Mouse (Mus musculus): ENCODE results near the gene Gm43517. TPM values are rescaled to one million over a fixed set of nuclear protein-coding genes. Genes with fewer than 3 reads are reported as not detected.

Gm43517 gene
- polyA plus RNA-seq, 1 experiment = not detected

GRCm38 (mm10) chr12:49399611-49400010, 14.6 kb downstream of the Gm43517 start:
- TF ChIP-seq POLR2A (IDR thresholded peaks at IDR 0.05; ENCODE audit: borderline replicate concordance, extremely low read depth, low read depth, low read length) (no peak), CTCF (IDR thresholded peaks at IDR 0.05; ENCODE audit: insufficient read depth, low read length) (no peak)
- WGBS = 13% methylated on average over 1 of the region's 1 CpGs
- H3K4me3 ChIP-seq (replicated peaks; ENCODE audit: extremely low read depth, low read depth, low read length) = no peak overlapping the region
- DNase-seq = no peak
- no peaks in the 10 kb centered on the region for H3K4me1 ChIP-seq (ENCODE audit: control insufficient read depth, insufficient read depth, low read length)

- no peak for TF ChIP-seq CTCF (IDR thresholded peaks at IDR 0.05; ENCODE audit: insufficient read depth, low read length)
- Histone ChIP-seq H3K4me1 (ENCODE audit: control insufficient read depth, insufficient read depth, low read length) (no peaks in the 10 kb centered on the region), H3K4me3 (replicated peaks; ENCODE audit: extremely low read depth, low read depth, low read length) (no peak overlapping the region)
- WGBS = 8% methylated on average over 9 of the region's 9 CpGs
- no peak for DNase-seq
Observed at GRCm38 (mm10) chr12:49400036-49400852, 15.3 kb downstream of the Gm43517 start.

DNA sequence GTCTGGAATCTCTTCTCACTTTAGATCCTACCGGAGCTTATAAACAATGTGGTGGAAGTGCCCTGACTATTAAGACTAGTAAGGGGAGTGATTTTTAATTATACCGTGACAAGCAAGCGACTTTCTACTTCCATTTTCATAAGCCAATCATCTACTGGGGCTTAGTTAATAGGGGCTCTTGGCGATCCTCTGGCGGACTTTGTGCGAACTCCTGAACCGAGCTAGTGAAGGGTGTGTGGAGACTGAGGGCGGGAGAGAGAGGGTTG, 15.8 kb downstream of the Gm43517 start:
- 2% methylated on average over 8 of the region's 8 CpGs for WGBS
- no peak overlapping the region for H3K4me3 ChIP-seq (replicated peaks; ENCODE audit: extremely low read depth, low read depth, low read length)
- TF ChIP-seq CTCF (IDR thresholded peaks at IDR 0.05; ENCODE audit: insufficient read depth, low read length) = no peak

DNA sequence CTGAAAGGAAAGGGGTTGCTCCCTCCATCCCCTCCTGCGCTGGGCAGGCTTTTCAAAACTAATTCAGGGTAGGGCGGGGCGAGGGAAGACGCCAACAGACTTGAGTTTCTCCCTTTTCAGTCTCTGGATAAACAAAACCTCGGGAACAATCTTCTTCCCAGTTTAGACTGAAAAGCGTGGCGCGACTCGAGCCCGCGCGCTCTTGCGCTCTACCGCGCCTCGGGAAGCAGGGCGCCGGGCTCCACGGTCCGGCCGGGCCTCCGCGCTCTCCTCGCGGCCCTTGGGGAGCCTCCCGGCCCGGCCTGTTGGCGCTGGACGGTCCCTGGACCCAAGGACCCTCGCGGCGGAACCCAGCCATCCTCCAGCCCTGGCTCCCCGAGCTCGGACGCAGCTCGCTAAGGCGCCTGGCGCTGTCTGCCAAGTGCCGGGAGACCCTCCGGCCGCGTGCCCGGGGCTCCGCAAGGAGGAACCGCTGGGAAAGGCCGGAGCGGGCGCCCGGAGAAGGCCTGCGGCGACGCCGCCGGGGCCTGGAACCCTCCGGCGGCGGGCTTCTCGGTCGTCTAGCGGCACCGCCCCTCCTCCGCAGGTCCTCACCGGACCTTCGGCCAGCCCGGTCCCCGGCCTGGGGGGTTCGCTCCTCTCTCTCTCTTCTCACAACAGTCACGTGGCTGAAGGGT, 16.3 kb downstream of the Gm43517 start:
- Histone ChIP-seq H3K4me3 (replicated peaks; ENCODE audit: extremely low read depth, low read depth, low read length) (no peak overlapping the region), H3K4me1 (ENCODE audit: control insufficient read depth, insufficient read depth, low read length) (no peaks in the 10 kb centered on the region)
- DNase-seq = no peak
- WGBS = 1% methylated on average over 68 of the region's 68 CpGs
- no peak for TF ChIP-seq CTCF (IDR thresholded peaks at IDR 0.05; ENCODE audit: insufficient read depth, low read length)
- no peak for TF ChIP-seq POLR2A (IDR thresholded peaks at IDR 0.05; ENCODE audit: borderline replicate concordance, extremely low read depth, low read depth, low read length)

More for the DNA sequence above, 15.8 kb downstream of the Gm43517 start:
- H3K4me1 ChIP-seq (ENCODE audit: control insufficient read depth, insufficient read depth, low read length) = no peaks in the 10 kb centered on the region
- no peak for DNase-seq

GRCm38 (mm10) chr12:49401796-49402130, 16.8 kb downstream of the Gm43517 start:
- 3% methylated on average over 5 of the region's 5 CpGs for WGBS
- no peak overlapping the region for H3K4me3 ChIP-seq (replicated peaks; ENCODE audit: extremely low read depth, low read depth, low read length)
- no peak for DNase-seq
- no peaks in the 10 kb centered on the region for H3K4me1 ChIP-seq (ENCODE audit: control insufficient read depth, insufficient read depth, low read length)
- TF ChIP-seq POLR2A (IDR thresholded peaks at IDR 0.05; ENCODE audit: borderline replicate concordance, extremely low read depth, low read depth, low read length) (no peak), CTCF (IDR thresholded peaks at IDR 0.05; ENCODE audit: insufficient read depth, low read length) (no peak)

GRCm38 (mm10) chr12:49409833-49410232, 24.9 kb downstream of the Gm43517 start:
- Histone ChIP-seq H3K4me1 (ENCODE audit: control insufficient read depth, insufficient read depth, low read length) (no peaks in the 10 kb centered on the region), H3K4me3 (replicated peaks; ENCODE audit: extremely low read depth, low read depth, low read length) (no peak overlapping the region)
- 81% methylated on average over 2 of the region's 2 CpGs for WGBS
- no peak for DNase-seq
- TF ChIP-seq CTCF (IDR thresholded peaks at IDR 0.05; ENCODE audit: insufficient read depth, low read length) (no peak), POLR2A (IDR thresholded peaks at IDR 0.05; ENCODE audit: borderline replicate concordance, extremely low read depth, low read depth, low read length) (no peak)

DNA sequence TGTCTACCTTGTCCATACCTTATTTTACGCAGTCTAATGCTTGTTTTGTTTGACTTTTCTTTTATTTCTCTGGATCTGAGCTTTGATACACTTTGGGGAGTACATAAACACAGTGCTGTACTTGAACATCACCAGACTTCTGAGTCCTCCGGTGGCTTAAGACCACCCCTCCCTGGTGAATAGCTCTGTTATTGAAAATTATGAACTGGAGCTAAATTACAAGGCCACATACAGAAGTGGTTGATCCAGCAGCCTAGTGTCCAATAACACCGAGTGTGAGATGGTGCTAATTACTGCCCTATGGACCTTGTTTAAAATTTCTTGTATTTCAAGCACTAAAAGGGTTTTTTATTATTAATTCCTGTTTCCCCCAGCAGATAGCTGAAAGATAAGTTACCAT, 33.0 kb downstream of the Gm43517 start:
- no peak for DNase-seq
- Histone ChIP-seq H3K4me3 (replicated peaks; ENCODE audit: extremely low read depth, low read depth, low read length) (no peak overlapping the region), H3K4me1 (ENCODE audit: control insufficient read depth, insufficient read depth, low read length) (no peaks in the 10 kb centered on the region)
- TF ChIP-seq POLR2A (IDR thresholded peaks at IDR 0.05; ENCODE audit: borderline replicate concordance, extremely low read depth, low read depth, low read length) (no peak), CTCF (IDR thresholded peaks at IDR 0.05; ENCODE audit: insufficient read depth, low read length) (no peak)
- WGBS = 66% methylated on average over 3 of the region's 3 CpGs

Other genes with a start within 250 kb of the Gm43517 start
- gene Foxg1, start 2.5 kb upstream of the Gm43517 start, polyA plus RNA-seq (2012; rRNA removed) = 0.07 TPM in 1 of 2 replicates, not detected in the other

Measured in lung, adult 2 months (tissue).